Mouse (Mus musculus) T-helper 1 cell (primary cell): ENCODE results near the gene Nenf.

Experiments used
- in situ Hi-C: fragments of 300-600 bp; cut with MboI, MseI; formaldehyde crosslinking; loops from one replicate; pipeline ENCODE4 v1.15.1; 2025; ENCODE audit warnings: high pct_unique_total_duplicates

Gene Nenf

GRCm38 (mm10) chr1:191317591-191318196, at the start of gene Nenf:
Gene Nenf, minus strand, starts transcription at chr1:191318194.
- in situ Hi-C loops = loop anchor here (10.0 kb wide), 1 partner anchor 507 kb away; the partner anchor contains the start of gene Nek2

GRCm38 (mm10) chr1:191364477-191364876, 46.5 kb upstream of the Nenf start:
- in situ Hi-C loops = loop anchor here (10.0 kb wide), 1 partner anchor 200 kb away; no protein-coding TSS in a partner anchor

- in situ Hi-C loops = loop anchor here (10.0 kb wide), 1 partner anchor 202 kb away; no protein-coding TSS in a partner anchor
These were observed 44.4 kb upstream of the Nenf start for GRCm38 (mm10) chr1:191362412-191362811.

- in situ Hi-C loops = no loop called here
These were observed 41.5 kb upstream of the Nenf start for GRCm38 (mm10) chr1:191359478-191359877.

- in situ Hi-C loops = no loop called here
These were observed 38.9 kb upstream of the Nenf start for GRCm38 (mm10) chr1:191356936-191357335.

- in situ Hi-C loops = no loop called here
These were observed 35.8 kb upstream of the Nenf start for GRCm38 (mm10) chr1:191353836-191354235.

GRCm38 (mm10) chr1:191352786-191353488, 34.9 kb upstream of the Nenf start:
- in situ Hi-C loops = no loop called here

- in situ Hi-C loops = no loop called here
These were observed 32.4 kb upstream of the Nenf start for GRCm38 (mm10) chr1:191350355-191350754.

- in situ Hi-C loops = no loop called here
These were observed 31.6 kb upstream of the Nenf start for GRCm38 (mm10) chr1:191349486-191350037.

GRCm38 (mm10) chr1:191348996-191349395, 31.0 kb upstream of the Nenf start:
- in situ Hi-C loops = no loop called here

- in situ Hi-C loops = no loop called here
These were observed 30.6 kb upstream of the Nenf start for GRCm38 (mm10) chr1:191348592-191348991.

GRCm38 (mm10) chr1:191347602-191348001, 29.6 kb upstream of the Nenf start:
- in situ Hi-C loops = no loop called here

- in situ Hi-C loops = no loop called here
These were observed 22.5 kb upstream of the Nenf start for GRCm38 (mm10) chr1:191340530-191340929.

GRCm38 (mm10) chr1:191339876-191340275, 21.9 kb upstream of the Nenf start:
- in situ Hi-C loops = no loop called here

- in situ Hi-C loops = no loop called here
These were observed 16.5 kb upstream of the Nenf start for GRCm38 (mm10) chr1:191334500-191334899.

GRCm38 (mm10) chr1:191330356-191330755, 12.4 kb upstream of the Nenf start:
- in situ Hi-C loops = no loop called here

- in situ Hi-C loops = no loop called here
These were observed 10.0 kb upstream of the Nenf start for GRCm38 (mm10) chr1:191328019-191328441.

GRCm38 (mm10) chr1:191327258-191327657, 9.3 kb upstream of the Nenf start:
- in situ Hi-C loops = no loop called here

GRCm38 (mm10) chr1:191326233-191326882, 8.4 kb upstream of the Nenf start:
- in situ Hi-C loops = no loop called here

- in situ Hi-C loops = no loop called here
These were observed 7.8 kb upstream of the Nenf start, which contains the start of gene Tmem206 for GRCm38 (mm10) chr1:191325726-191326232. Gene Tmem206, plus strand, starts transcription at chr1:191325912.

- in situ Hi-C loops = no loop called here
These were observed 7.0 kb upstream of the Nenf start for GRCm38 (mm10) chr1:191324733-191325590.
